33 mouse cellular contexts compared by ENCODE assay signal in genomic region chr19:53490898-53491297, GRCm38 (mm10). TPM values are rescaled to one million over a fixed set of nuclear protein-coding genes. Genes with fewer than 3 reads are reported as not detected.
DNase-seq lines count a peak whose midpoint lies in the region; ATAC-seq and TF ChIP-seq lines count a peak whose summit lies in the region.
"Had no signal": no experiment of that assay in that cellular context is flagged by ENCODE, and none has a peak within 500 bp of the region (broad histone marks: within the 10 kb centered on the region; RNA-seq: fewer than 3 reads in every experiment).

No protein-coding gene starts in this region.

- H3K9me3 ChIP-seq in lung, embryonic 16.5 days (ENCODE audit: control insufficient read depth, low read length), result no peaks in the 10 kb centered on the region
- H3K9me3 ChIP-seq: embryonic facial prominence, embryonic 10.5 days; embryonic facial prominence, embryonic 13.5 days; forebrain, embryonic 12.5 days; G1E; heart, embryonic 15.5 days; hindbrain, embryonic 10.5 days; hindbrain, embryonic 13.5 days had no signal

- 57% methylated on average over 8 of the region's 8 CpGs for WGBS in lung, embryonic 16.5 days
- WGBS in lung, adult 2 months, result 73% methylated on average over 8 of the region's 8 CpGs

- no peak overlapping the region for H3K4me2 ChIP-seq in lung, embryonic 16.5 days (ENCODE audit: low read depth, low read length)
- H3K4me2 ChIP-seq: embryonic facial prominence, embryonic 13.5 days; forebrain, embryonic 12.5 days; heart, embryonic 11.5 days; heart, embryonic 15.5 days; hindbrain, embryonic 13.5 days had no signal

- H3K27ac ChIP-seq in lung, embryonic 16.5 days (ENCODE audit: low read length), result no peak overlapping the region
- peak overlapping the region; percentile 42; the same call in 1 of the 2 replicates for H3K27ac ChIP-seq in embryonic fibroblast, embryonic 13.5 days (ENCODE audit: insufficient read depth, low read length)
- H3K27ac ChIP-seq: embryonic facial prominence, embryonic 10.5 days; embryonic facial prominence, embryonic 13.5 days; forebrain, embryonic 12.5 days; heart, adult 2 months; heart, embryonic 15.5 days; hindbrain, embryonic 10.5 days; hindbrain, embryonic 13.5 days had no signal

- no peak overlapping the region for H3K9ac ChIP-seq in lung, embryonic 16.5 days (ENCODE audit: low read length)
- H3K9ac ChIP-seq: embryonic facial prominence, embryonic 13.5 days; forebrain, embryonic 12.5 days; heart, embryonic 15.5 days; hindbrain, embryonic 13.5 days had no signal

- peak; percentile 60; the same call in 1 of the 2 replicates for ATAC-seq in lung, embryonic 16.5 days (ENCODE audit: low read depth)
- ATAC-seq: activated CD4-positive, CD25-positive, alpha-beta regulatory T cell, adult 4 months; forebrain, embryonic 16.5 days; hindbrain, embryonic 16.5 days had no signal

- TF ChIP-seq CTCF in lung, adult 2 months (IDR thresholded peaks at IDR 0.05; ENCODE audit: insufficient read depth, low read length), result no peak
- TF ChIP-seq CTCF in embryonic fibroblast, embryonic 13.5 days (IDR thresholded peaks at IDR 0.05; ENCODE audit: borderline replicate concordance, insufficient read depth, low read length), result no peak

- no peak for TF ChIP-seq POLR2A in lung, adult 2 months (IDR thresholded peaks at IDR 0.05; ENCODE audit: borderline replicate concordance, extremely low read depth, low read depth, low read length)
- no peak for TF ChIP-seq POLR2A in embryonic fibroblast, embryonic 13.5 days (IDR thresholded peaks at IDR 0.05; ENCODE audit: low read depth, low read length)

- no peaks in the 10 kb centered on the region for H3K27me3 ChIP-seq in lung, embryonic 16.5 days (ENCODE audit: control insufficient read depth, insufficient read depth, low read depth, low read length)
- H3K27me3 ChIP-seq: CH12.LX; embryonic facial prominence, embryonic 13.5 days; forebrain, embryonic 12.5 days; heart, embryonic 15.5 days had no signal

- no peaks in the 10 kb centered on the region for H3K36me3 ChIP-seq in lung, embryonic 16.5 days (ENCODE audit: control insufficient read depth, insufficient read depth, low read length)
- H3K36me3 ChIP-seq: embryonic facial prominence, embryonic 10.5 days; embryonic facial prominence, embryonic 13.5 days; forebrain, embryonic 12.5 days; G1E; heart, embryonic 15.5 days; hindbrain, embryonic 10.5 days; hindbrain, embryonic 13.5 days had no signal

- H3K4me1 ChIP-seq in lung, embryonic 16.5 days (replicated peaks; ENCODE audit: control insufficient read depth, insufficient read depth, low read length), result no peaks in the 10 kb centered on the region
- no peaks in the 10 kb centered on the region for H3K4me1 ChIP-seq in lung, adult 2 months (ENCODE audit: control insufficient read depth, insufficient read depth, low read length)
- peaks cover 11% of the 10 kb centered on the region; the same call in 1 of the 2 replicates for H3K4me1 ChIP-seq in embryonic fibroblast, embryonic 13.5 days (ENCODE audit: control insufficient read depth, insufficient read depth, low read length)
- H3K4me1 ChIP-seq: embryonic facial prominence, embryonic 13.5 days; forebrain, embryonic 12.5 days; hindbrain, embryonic 10.5 days; hindbrain, embryonic 13.5 days had no signal

- intact Hi-C loops in left cerebral cortex, postnatal 10 days (cut with DNase I), result no loop called here

- DNase-seq in lung, adult 2 months, result no peak
- DNase-seq in 3T3-L1 (ENCODE audit: low read depth, low spot score), result peak; percentile 65
- peak; percentile 17 for DNase-seq in 416B (ENCODE audit: low read depth)
- DNase-seq in left cerebral cortex, postnatal 10 days (ENCODE audit: extremely low spot score in 1 of 2, low spot score in 2 of 2), result no peak
- no peak for DNase-seq in yolk sac, embryonic 10.5 days (ENCODE audit: low spot score)
- DNase-seq in left cerebral cortex, adult 8-10 months (ENCODE audit: low spot score in 2 of 2), result no peak
- DNase-seq: adrenal gland, adult 8-10 months; adrenal gland, postnatal 25 days; B cell, adult 2 months; cerebellum, adult 11-12 months; cerebellum, adult 8-10 months; cerebellum, postnatal 10 days; cerebellum, postnatal 36 days; embryo, embryonic 11 days; gastrocnemius, postnatal 10 days; gastrocnemius, postnatal 36 days; heart, adult 2 months; heart, postnatal 10 days; heart, postnatal 36 days had no signal

- H3K4me3 ChIP-seq in lung, embryonic 16.5 days (ENCODE audit: low read length), result no peak overlapping the region
- H3K4me3 ChIP-seq in lung, adult 2 months (replicated peaks; ENCODE audit: extremely low read depth, low read depth, low read length), result no peak overlapping the region
- H3K4me3 ChIP-seq in embryonic fibroblast, embryonic 13.5 days (ENCODE audit: insufficient read depth, low read length), result no peak overlapping the region
- H3K4me3 ChIP-seq: embryonic facial prominence, embryonic 10.5 days; embryonic facial prominence, embryonic 13.5 days; forebrain, embryonic 12.5 days; heart, adult 2 months; heart, embryonic 15.5 days; hindbrain, embryonic 10.5 days; hindbrain, embryonic 13.5 days had no signal

RNA-seq across cellular contexts. Expression of gene Dusp5, which starts 38.0 kb away (rescaled TPM):
- polyA plus RNA-seq in lung, embryonic 16.5 days (2015; fragmentation: Nextera tagmentation; extraction: Ambion mirVana), result 6.9 TPM in 2 replicates
- polyA plus RNA-seq in lung, adult 2 months (2012; rRNA removed), result 10.4 and 14.0 TPM in 2 replicates
- 19.5 and 40.5 TPM in 2 replicates for polyA plus RNA-seq in embryonic fibroblast, embryonic 13.5 days (2011; ENCODE audit: insufficient read length, low read depth, missing spikeins)
- 1 to 10 TPM; 5.4 to 5.5 TPM for total RNA-seq in left cerebral cortex, postnatal 10 days (2021)
- total RNA-seq in left cerebral cortex, adult 8-10 months (2022), result 10 to 100 TPM in 2 of 4 experiments, 1 to 10 TPM in 2; 7.8 to 12.1 (median 10.0) TPM

Comparison
In these comparisons a context has a peak if more than half of its experiments do, and no peak if none do; other contexts are left out.
1. DNase-seq: peak in 3T3-L1 (single experiment) and 416B (single experiment); none in lung, adult 2 months (single experiment), left cerebral cortex, postnatal 10 days (0 of 2), yolk sac, embryonic 10.5 days (single experiment) and left cerebral cortex, adult 8-10 months (0 of 2).